Mouse (Mus musculus) ES-Bruce4 (cell line): Measurements from ENCODE around the gene Dis3l2. TPM values are rescaled to one million over a fixed set of nuclear protein-coding genes. Genes with fewer than 3 reads are reported as not detected.

Source experiments
- H3K27ac ChIP-seq: 2 replicates; pipeline ENCODE4 v1.5.1; 2012; ENCODE audit warnings: low read length, inconsistent platforms; ENCODE audit not compliant: insufficient read depth
- H3K27me3 ChIP-seq: 2 replicates; pipeline ENCODE4 v1.6.1; 2012; ENCODE audit warnings: mild to moderate bottlenecking, low read length, inconsistent platforms; ENCODE audit not compliant: control insufficient read depth, poor library complexity, insufficient read depth, severe bottlenecking
- H3K36me3 ChIP-seq: 2 replicates; pipeline ENCODE4 v1.6.1; 2012; ENCODE audit warnings: inconsistent platforms, mild to moderate bottlenecking, low read length, moderate library complexity; ENCODE audit not compliant: control insufficient read depth, poor library complexity, insufficient read depth, severe bottlenecking
- H3K4me1 ChIP-seq: one replicate; pipeline ENCODE4 v1.8.1; 2011; ENCODE audit warnings: low read length; ENCODE audit not compliant: control insufficient read depth, insufficient read depth
- H3K4me3 ChIP-seq: 2 replicates; pipeline ENCODE4 v1.5.1; 2011; ENCODE audit warnings: low read depth, mild to moderate bottlenecking, low read length
- H3K9ac ChIP-seq: 2 replicates; pipeline ENCODE4 v1.6.1; 2012; ENCODE audit warnings: low read depth, mild to moderate bottlenecking, inconsistent platforms; ENCODE audit not compliant: poor library complexity, severe bottlenecking
- H3K9me3 ChIP-seq: replicated peaks from 2 replicates; pipeline ENCODE4 v1.6.1; 2012; ENCODE audit warnings: mild to moderate bottlenecking, low read length, inconsistent platforms; ENCODE audit not compliant: control insufficient read depth, poor library complexity, insufficient read depth, severe bottlenecking
- CTCF ChIP-seq: IDR thresholded peaks from one replicate; pipeline ENCODE4 v1.8.1; 2011; ENCODE audit warnings: low read depth, low read length
- EP300 ChIP-seq: IDR thresholded peaks from 2 replicates; pipeline ENCODE4 v1.6.1; 2011; ENCODE audit warnings: low read depth, low read length; ENCODE audit not compliant: insufficient read depth
- POLR2A ChIP-seq: IDR thresholded peaks from one replicate; pipeline ENCODE4 v1.8.1; 2011; ENCODE audit warnings: low read length; ENCODE audit not compliant: insufficient read depth
- polyA plus RNA-seq: library from polyadenylated mRNA; stranded (reverse); fragments of >200 nt; gene quantifications from 2 replicates; pipeline ENCODE4 v1.2.4, GENCODE M21; 2011; ENCODE audit warnings: low read depth; ENCODE audit not compliant: missing spikeins, insufficient read depth, insufficient read length

The Dis3l2 gene
- polyA plus RNA-seq, 1 experiment, result 19.6 TPM

DNA sequence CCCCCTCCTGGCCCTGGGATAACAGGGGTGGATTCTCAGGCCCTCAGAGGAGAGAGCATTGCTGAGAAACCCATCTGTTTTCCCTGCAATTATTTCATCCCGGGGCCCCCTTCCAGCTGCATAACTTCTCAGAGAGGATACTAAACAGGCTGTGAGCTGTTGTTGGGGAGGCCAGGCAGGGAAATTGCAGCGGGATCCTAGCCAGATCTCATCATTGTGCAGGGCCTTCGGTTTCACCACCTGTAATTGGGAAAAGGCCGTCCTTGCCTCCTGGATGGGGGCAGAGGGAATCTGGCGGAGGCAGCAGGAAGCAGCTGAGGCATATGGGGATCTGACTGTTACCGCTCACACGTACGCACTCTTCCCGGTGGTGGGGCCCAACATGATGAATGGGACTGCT is 29.2 kb upstream of the Dis3l2 start:
- Histone ChIP-seq H3K9ac (no peak overlapping the region), H3K27ac (no peak overlapping the region), H3K4me3 (no peak overlapping the region), H3K4me1 (no peaks in the 10 kb centered on the region), H3K36me3 (no peaks in the 10 kb centered on the region), H3K27me3 (peaks cover 3% of the 10 kb centered on the region; the same call in 1 of the 2 replicates), H3K9me3 (no peaks in the 10 kb centered on the region)
- TF ChIP-seq EP300, result no peak
- no peak for TF ChIP-seq POLR2A
- no peak for TF ChIP-seq CTCF

DNA sequence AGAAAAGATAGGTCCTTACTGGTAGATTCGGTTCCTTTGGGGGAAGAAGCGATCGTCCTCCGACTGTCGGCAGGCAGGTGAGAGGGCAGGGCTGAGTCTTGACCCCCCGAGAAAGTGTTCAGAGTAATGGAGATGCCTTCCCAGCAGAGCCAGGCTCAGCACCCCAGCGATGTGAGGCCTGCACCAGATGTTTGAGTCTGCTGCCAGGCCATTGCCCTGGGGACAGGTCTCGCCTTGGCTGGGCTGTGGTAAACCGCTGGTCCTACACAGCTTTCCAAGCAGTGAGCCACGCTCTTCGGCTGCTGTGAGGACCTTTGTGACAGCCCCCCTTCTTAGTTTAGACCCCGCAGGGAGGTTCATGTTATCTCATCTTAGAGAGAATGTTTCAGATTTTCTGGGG is 28.5 kb upstream of the Dis3l2 start:
- TF ChIP-seq POLR2A, result no peak
- TF ChIP-seq EP300, result no peak
- no peak for TF ChIP-seq CTCF
- Histone ChIP-seq H3K4me1 (no peaks in the 10 kb centered on the region), H3K36me3 (no peaks in the 10 kb centered on the region), H3K27ac (no peak overlapping the region), H3K9ac (no peak overlapping the region), H3K9me3 (no peaks in the 10 kb centered on the region), H3K4me3 (no peak overlapping the region), H3K27me3 (0 out of 2 replicates have a peak, but pooled peaks cover 3% of the 10 kb centered on the region)

- Histone ChIP-seq H3K9ac (no peak overlapping the region), H3K27ac (no peak overlapping the region), H3K36me3 (no peaks in the 10 kb centered on the region), H3K9me3 (no peaks in the 10 kb centered on the region), H3K27me3 (no peaks in the 10 kb centered on the region), H3K4me3 (no peak overlapping the region), H3K4me1 (no peaks in the 10 kb centered on the region)
- TF ChIP-seq POLR2A, result no peak
- no peak for TF ChIP-seq EP300
- TF ChIP-seq CTCF, result no peak
These were observed 26.0 kb upstream of the Dis3l2 start for GRCm38 (mm10) chr1:86677624-86678023.

GRCm38 (mm10) chr1:86678667-86679066 is 24.9 kb upstream of the Dis3l2 start:
- Histone ChIP-seq H3K9ac (no peak overlapping the region), H3K4me3 (no peak overlapping the region), H3K9me3 (no peaks in the 10 kb centered on the region), H3K27ac (no peak overlapping the region), H3K4me1 (no peaks in the 10 kb centered on the region), H3K27me3 (no peaks in the 10 kb centered on the region), H3K36me3 (no peaks in the 10 kb centered on the region)
- TF ChIP-seq POLR2A (no peak), EP300 (no peak), CTCF (no peak)

DNA sequence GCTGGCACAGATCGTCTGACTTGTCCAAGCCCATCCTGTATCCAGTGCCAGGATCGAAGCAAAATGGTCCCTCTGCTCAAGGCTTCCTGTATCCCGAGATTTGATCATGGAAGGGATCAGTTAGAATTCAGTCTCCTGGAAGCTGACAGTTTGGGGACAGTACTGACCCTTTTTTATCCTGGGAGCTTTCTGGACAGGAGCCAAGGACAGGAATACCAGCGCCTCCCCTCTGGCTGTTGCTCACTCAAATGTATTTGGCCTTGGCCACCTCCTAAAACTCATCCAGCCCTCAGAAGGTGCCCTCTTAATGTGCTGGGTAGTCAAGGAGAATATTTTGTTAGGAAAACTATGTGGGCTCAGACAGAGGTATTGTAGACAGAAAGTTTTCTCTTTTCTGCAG is 16.4 kb upstream of the Dis3l2 start:
- Histone ChIP-seq H3K9ac (no peak overlapping the region), H3K27me3 (no peaks in the 10 kb centered on the region), H3K9me3 (no peaks in the 10 kb centered on the region), H3K36me3 (no peaks in the 10 kb centered on the region), H3K27ac (no peak overlapping the region), H3K4me3 (no peak overlapping the region), H3K4me1 (no peaks in the 10 kb centered on the region)
- TF ChIP-seq CTCF (no peak), EP300 (no peak), POLR2A (no peak)

GRCm38 (mm10) chr1:86691027-86691426 is 12.6 kb upstream of the Dis3l2 start:
- Histone ChIP-seq H3K9ac (no peak overlapping the region), H3K27me3 (no peaks in the 10 kb centered on the region), H3K9me3 (no peaks in the 10 kb centered on the region), H3K4me3 (no peak overlapping the region), H3K27ac (no peak overlapping the region), H3K4me1 (no peaks in the 10 kb centered on the region), H3K36me3 (no peaks in the 10 kb centered on the region)
- TF ChIP-seq CTCF (no peak), POLR2A (no peak), EP300 (no peak)
